Mouse (Mus musculus): Measurements from ENCODE around the gene Mrps23.

DNA sequence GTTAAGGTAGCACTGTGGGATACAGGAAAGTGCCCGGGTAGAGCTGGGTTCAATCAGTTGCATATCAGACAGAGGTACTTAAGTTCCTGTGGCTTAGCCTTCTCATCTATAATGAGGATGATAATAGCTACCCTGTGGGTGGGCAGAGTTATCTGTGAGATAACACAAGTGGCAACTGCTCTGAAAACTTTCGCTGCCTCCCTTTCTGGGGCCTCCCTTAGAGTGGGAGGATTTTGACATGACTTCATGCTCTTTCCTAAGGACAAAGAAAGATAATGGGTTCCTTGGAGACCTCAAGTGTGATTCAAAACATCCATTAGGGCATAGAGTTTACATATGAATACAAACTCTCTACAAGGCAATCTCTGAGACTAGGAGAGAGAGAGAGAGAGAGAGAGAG is 2.1 kb upstream of the Mrps23 start:
- TF ChIP-seq CTCF (IDR thresholded peaks at IDR 0.05; ENCODE audit: low read depth), result no peak
- no peak for TF ChIP-seq EP300 (IDR thresholded peaks at IDR 0.05; ENCODE audit: low read depth)

All from heart, postnatal 0 days (tissue).